Mouse (Mus musculus): ENCODE data around the gene Cdhr4. TPM values are rescaled to one million over a fixed set of nuclear protein-coding genes. Genes with fewer than 3 reads are reported as not detected.

Cdhr4 gene
- total RNA-seq (2014; rRNA removed) (1.2 and 1.5 TPM in 2 replicates), polyA plus RNA-seq (2015; fragmentation: Nextera tagmentation; extraction: Ambion mirVana) (0.45 and 0.91 TPM in 2 replicates)

DNA sequence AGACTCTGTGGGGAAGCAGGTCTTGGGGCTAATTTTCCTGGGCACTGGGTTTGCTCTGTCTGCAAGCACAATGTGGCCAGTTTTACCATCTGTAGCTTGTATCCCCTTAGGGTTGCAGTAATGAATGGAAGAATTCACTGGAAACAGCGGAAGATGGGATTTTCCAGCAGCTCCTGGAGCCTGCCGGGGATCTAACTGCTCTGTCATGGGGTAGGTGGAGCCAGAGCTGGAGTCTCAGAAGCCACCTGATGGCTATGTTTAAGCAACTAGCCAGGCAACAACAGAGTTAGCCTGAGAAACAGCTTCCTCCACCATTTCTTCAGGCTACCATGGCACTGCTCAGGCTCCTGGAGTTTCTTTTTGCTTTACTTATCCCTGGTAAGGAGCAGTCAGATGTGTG lies at the start of gene Cdhr4:
Gene Cdhr4, plus strand, starts transcription at position 301 of the 400 bp plus-strand sequence.
- 50% methylated on average over 2 of the region's 2 CpGs for WGBS
- Histone ChIP-seq H3K9ac (replicated peaks; ENCODE audit: low read length) (no peak within 1 kb of the TSS), H3K4me2 (ENCODE audit: low read depth, low read length) (no peak within 1 kb of the TSS), H3K27me3 (ENCODE audit: insufficient read depth, low read length) (no peaks in the 10 kb centered on the region), H3K4me3 (ENCODE audit: low read length) (no peak within 1 kb of the TSS), H3K36me3 (ENCODE audit: insufficient read depth, low read length) (no peaks in the 10 kb centered on the region), H3K9me3 (ENCODE audit: low read length) (no peaks in the 10 kb centered on the region), H3K27ac (no peak within 1 kb of the TSS), H3K4me1 (ENCODE audit: insufficient read depth, low read length) (no peaks in the 10 kb centered on the region)
- no peak for TF ChIP-seq CTCF (IDR thresholded peaks at IDR 0.05; ENCODE audit: low read depth)
- no peak for ATAC-seq
- no peak for DNase-seq (ENCODE audit: low spot score)

DNA sequence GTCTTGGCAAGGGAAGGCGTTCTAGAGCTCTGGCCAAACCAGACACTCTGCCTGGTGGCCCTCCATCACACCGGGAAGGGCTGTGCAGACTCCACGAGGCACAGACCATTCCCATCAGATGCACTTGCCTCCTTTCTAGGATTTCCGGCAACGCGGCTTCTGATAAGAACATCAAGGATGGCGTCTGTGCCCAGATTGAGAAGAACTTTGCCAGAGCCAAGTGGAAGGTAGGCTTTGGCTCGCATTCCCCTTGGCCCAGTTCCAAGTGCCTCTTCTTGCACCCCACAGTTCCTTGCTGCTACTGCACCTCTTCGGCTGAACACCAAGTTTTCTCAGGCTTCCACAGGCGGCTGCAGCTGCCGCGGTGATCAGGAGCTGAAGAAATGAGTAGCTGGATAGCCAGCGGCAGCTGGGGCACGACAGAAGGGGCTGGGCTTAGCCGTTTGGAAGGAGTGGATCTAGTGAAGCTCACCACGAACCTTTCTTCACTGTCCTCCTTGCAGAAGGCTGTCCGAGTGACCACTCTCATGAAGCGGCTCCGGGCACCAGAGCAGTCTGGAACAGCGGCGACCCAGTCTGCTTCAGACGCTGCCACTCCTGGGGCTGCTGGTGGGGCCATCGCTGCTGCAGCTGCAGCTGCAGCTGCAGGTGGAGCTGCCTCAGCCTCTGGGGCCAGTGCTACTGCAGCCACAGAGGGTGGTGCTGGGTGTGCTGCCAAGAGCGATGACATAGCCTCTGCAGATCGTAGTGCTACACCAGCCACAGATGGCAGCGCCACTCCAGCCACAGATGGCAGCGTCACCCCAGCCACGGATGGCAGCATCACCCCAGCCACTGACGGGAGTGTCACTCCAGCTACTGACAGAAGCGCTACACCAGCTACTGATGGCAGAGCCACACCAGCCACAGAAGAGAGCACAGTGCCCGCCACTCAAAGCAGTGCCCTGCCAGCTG lies 44.8 kb upstream of the Cdhr4 start:
- H3K9ac ChIP-seq (replicated peaks; ENCODE audit: low read length), result no peak overlapping the region
- H3K27me3 ChIP-seq (ENCODE audit: insufficient read depth, low read length), result no peaks in the 10 kb centered on the region
- 82% methylated on average over 31 of the region's 31 CpGs for whole genome bisulfite sequencing
- no peak overlapping the region for H3K4me3 ChIP-seq (ENCODE audit: low read length)
- peaks cover 5% of the 10 kb centered on the region for H3K4me1 ChIP-seq (ENCODE audit: insufficient read depth, low read length)
- DNase-seq (ENCODE audit: low spot score) (peak; percentile 41), ATAC-seq (peak; percentile 49)
- no peak for TF ChIP-seq CTCF (IDR thresholded peaks at IDR 0.05; ENCODE audit: low read depth)
- H3K36me3 ChIP-seq (ENCODE audit: insufficient read depth, low read length), result no peaks in the 10 kb centered on the region
- no peaks in the 10 kb centered on the region for H3K9me3 ChIP-seq (ENCODE audit: low read length)
- H3K4me2 ChIP-seq (ENCODE audit: low read depth, low read length), result no peak overlapping the region
- no peak overlapping the region for H3K27ac ChIP-seq

DNA sequence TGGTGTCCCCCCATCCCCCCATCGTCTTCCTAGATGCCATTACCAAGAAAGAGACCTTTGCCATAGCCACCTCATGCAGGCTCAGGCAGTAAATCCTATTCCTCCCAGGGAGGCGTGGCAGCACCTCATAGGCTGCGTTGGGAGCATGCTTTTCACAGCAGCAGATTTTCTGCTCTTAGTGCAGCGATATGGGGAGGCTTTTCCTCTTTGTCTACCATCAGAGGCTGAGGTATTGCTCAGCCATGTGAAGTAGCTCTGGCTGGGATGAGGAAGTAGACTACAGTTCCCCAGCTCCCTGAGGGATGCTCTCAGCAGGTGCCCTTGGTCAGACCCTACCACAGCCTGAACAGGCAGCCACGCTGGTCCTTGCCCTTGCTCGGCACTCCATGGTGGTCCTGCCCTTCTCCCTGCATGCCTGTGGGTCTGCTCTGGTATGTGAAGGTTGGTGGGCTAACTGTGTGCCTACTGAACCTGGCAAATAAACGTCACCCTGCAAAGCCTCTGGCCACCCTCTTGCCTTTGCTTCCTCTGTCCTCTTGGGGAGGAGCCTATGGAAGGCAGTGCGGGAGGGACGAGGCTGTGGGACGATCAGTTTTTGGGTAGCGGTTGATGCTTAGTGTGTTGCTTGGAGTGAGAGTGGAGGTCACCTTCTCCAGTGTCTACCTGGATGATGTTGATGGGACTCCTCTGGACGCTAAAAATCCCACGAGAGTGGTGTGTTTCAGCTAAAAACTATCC lies 42.9 kb upstream of the Cdhr4 start:
- no peak for ATAC-seq
- no peak for TF ChIP-seq CTCF (IDR thresholded peaks at IDR 0.05; ENCODE audit: low read depth)
- H3K36me3 ChIP-seq (ENCODE audit: insufficient read depth, low read length), result no peaks in the 10 kb centered on the region
- peaks cover 5% of the 10 kb centered on the region for H3K4me1 ChIP-seq (ENCODE audit: insufficient read depth, low read length)
- WGBS, result 82% methylated on average over 13 of the region's 13 CpGs
- no peak overlapping the region for H3K27ac ChIP-seq
- H3K9me3 ChIP-seq (ENCODE audit: low read length), result no peaks in the 10 kb centered on the region
- no peak overlapping the region for H3K4me2 ChIP-seq (ENCODE audit: low read depth, low read length)
- no peak for DNase-seq (ENCODE audit: low spot score)
- no peak overlapping the region for H3K4me3 ChIP-seq (ENCODE audit: low read length)
- no peaks in the 10 kb centered on the region for H3K27me3 ChIP-seq (ENCODE audit: insufficient read depth, low read length)
- no peak overlapping the region for H3K9ac ChIP-seq (replicated peaks; ENCODE audit: low read length)

DNA sequence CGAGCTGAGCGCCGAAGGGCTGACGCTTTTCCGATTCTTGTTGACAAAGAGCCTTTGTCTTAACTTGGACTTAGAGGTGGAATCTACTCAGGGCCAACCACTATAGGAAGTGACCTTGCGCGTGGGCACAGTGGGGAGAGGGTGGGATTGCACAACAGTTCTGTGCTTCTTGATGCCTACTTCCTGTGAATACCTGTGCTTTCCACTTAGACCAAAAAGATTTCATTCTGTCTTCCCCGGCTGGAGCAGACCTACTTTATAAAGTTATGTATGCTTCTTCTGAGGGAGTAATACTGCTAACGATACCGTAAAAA lies 42.4 kb upstream of the Cdhr4 start, which contains the start of gene Traip:
Gene Traip, plus strand, starts transcription at position 215 of the 314 bp plus-strand sequence.
- Histone ChIP-seq H3K9me3 (ENCODE audit: low read length) (no peaks in the 10 kb centered on the region), H3K4me1 (ENCODE audit: insufficient read depth, low read length) (peaks cover 5% of the 10 kb centered on the region), H3K4me2 (ENCODE audit: low read depth, low read length) (peak within 1 kb of the TSS; percentile 89), H3K27me3 (ENCODE audit: insufficient read depth, low read length) (no peaks in the 10 kb centered on the region), H3K4me3 (ENCODE audit: low read length) (peak within 1 kb of the TSS; percentile 55), H3K36me3 (ENCODE audit: insufficient read depth, low read length) (no peaks in the 10 kb centered on the region), H3K9ac (replicated peaks; ENCODE audit: low read length) (peak within 1 kb of the TSS; percentile 51), H3K27ac (peak within 1 kb of the TSS; percentile 80; the same call in 1 of the 2 replicates)
- WGBS, result 94% methylated on average over 10 of the region's 10 CpGs
- no peak for DNase-seq (ENCODE audit: low spot score)
- ATAC-seq, result no peak
- no peak for TF ChIP-seq CTCF (IDR thresholded peaks at IDR 0.05; ENCODE audit: low read depth)

DNA sequence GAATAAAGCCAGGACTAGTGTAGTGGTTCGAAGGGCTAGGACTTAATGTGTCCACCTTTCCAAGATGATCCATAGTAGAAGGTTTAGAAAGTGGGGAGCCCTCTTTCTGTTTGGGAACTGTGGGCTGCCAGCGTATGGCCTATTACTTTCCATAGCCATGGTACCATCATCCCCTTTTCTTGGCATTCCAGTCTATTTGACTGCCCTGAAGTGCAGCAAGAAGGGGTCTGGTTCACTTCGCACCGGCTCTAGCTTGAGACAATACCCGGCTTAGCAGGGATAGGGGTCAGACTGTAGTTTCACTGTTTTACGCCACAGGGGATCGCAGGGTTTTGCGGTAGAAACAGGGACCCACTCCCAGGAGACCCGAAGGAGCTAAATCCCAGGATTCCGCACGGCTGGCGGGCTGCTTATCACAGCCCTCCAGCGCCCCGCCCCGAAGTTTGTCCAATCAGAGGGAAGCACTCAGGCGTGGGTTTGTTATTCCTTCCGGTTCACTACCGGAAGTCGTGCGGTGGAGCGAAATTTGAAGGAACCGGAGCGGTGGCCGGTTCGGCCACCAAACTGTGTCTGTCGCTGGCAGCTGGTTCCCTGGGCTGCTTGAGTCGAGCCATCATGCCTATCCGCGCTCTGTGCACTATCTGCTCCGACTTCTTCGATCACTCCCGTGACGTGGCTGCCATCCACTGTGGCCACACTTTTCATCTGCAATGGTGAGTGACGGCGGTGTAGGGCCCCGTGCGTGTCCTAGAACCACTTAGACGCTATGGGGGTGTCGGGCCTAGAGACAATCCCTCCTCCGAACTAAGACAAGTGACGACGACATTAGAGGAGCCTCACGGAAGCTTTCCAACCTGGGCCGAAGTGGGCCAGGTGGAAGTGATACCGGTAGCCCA lies 41.6 kb upstream of the Cdhr4 start:
- no peaks in the 10 kb centered on the region for H3K9me3 ChIP-seq (ENCODE audit: low read length)
- H3K9ac ChIP-seq (replicated peaks; ENCODE audit: low read length), result peak overlapping the region; percentile 51
- peak overlapping the region; percentile 80; the same call in 1 of the 2 replicates for H3K27ac ChIP-seq
- peak; percentile 95 for DNase-seq (ENCODE audit: low spot score)
- peak overlapping the region; percentile 89 for H3K4me2 ChIP-seq (ENCODE audit: low read depth, low read length)
- peaks cover 5% of the 10 kb centered on the region for H3K4me1 ChIP-seq (ENCODE audit: insufficient read depth, low read length)
- no peak for TF ChIP-seq CTCF (IDR thresholded peaks at IDR 0.05; ENCODE audit: low read depth)
- no peaks in the 10 kb centered on the region for H3K27me3 ChIP-seq (ENCODE audit: insufficient read depth, low read length)
- H3K36me3 ChIP-seq (ENCODE audit: insufficient read depth, low read length), result no peaks in the 10 kb centered on the region
- H3K4me3 ChIP-seq (ENCODE audit: low read length), result peak overlapping the region; percentile 55
- 15% methylated on average over 45 of the region's 45 CpGs for WGBS
- ATAC-seq, result peak; percentile 95

Data from hindbrain, postnatal 0 days (tissue).